Mouse (Mus musculus) cortical plate, adult 2 months (tissue): ENCODE measurements around the gene Nub1.

ENCODE experiments used
- CTCF ChIP-seq: fragments of 200-500 bp; IDR thresholded peaks from 2 replicates; pipeline ENCODE4 v1.5.1; 2011; ENCODE audit warnings: mild to moderate bottlenecking, control low read depth, low read length; ENCODE audit not compliant: insufficient read depth; ENCODE audit errors: extremely low read depth
- POLR2A ChIP-seq: fragments of 200-500 bp; IDR thresholded peaks from 2 replicates; pipeline ENCODE4 v1.6.1; 2011; ENCODE audit warnings: mild to moderate bottlenecking, low read length, control low read depth; ENCODE audit not compliant: insufficient read depth; ENCODE audit errors: extremely low read depth

DNA sequence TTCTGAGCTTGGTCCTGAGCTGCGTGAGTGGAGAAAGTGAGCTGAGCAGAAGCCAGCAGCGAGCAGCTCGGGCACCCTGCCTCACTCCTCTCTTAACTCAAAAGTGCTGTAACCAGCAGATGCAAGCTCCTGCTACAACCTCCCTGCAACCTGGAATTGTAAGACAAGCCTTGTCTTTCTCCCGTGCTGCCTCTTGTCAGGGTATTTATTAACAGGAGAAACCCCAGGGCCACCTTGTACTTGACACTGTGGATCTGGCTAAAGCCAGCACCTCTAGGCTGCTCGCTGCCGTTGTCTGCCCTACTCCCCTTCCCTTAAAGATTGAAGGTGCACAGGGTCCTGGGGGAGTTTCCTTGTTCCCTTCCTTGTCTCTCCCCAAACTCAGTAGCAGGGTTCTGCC, 28.7 kb downstream of the Nub1 start:
- TF ChIP-seq POLR2A (no peak), CTCF (no peak)
